21 mouse cellular contexts compared by ENCODE assay signal in genomic region chr10:110037547-110037946, GRCm38 (mm10).
"Had no signal": no experiment of that assay in that cellular context is flagged by ENCODE, and none has a peak within 500 bp of the region (broad histone marks: within the 10 kb centered on the region; RNA-seq: fewer than 3 reads in every experiment).

No protein-coding gene starts in this region.

- H3K36me3 ChIP-seq: lung, embryonic 15.5 days; midbrain, embryonic 13.5 days; neural tube, embryonic 13.5 days; neural tube, embryonic 15.5 days; stomach, embryonic 15.5 days had no signal

- H3K27ac ChIP-seq: lung, embryonic 15.5 days; macrophage; midbrain, embryonic 13.5 days; neural tube, embryonic 13.5 days; neural tube, embryonic 15.5 days; stomach, embryonic 15.5 days; stomach, postnatal 0 days had no signal

- H3K4me3 ChIP-seq: lung, embryonic 15.5 days; megakaryocyte, embryonic 14.5 days; midbrain, embryonic 13.5 days; myocyte; neural tube, embryonic 13.5 days; neural tube, embryonic 15.5 days; stomach, embryonic 15.5 days had no signal

- H3K4me2 ChIP-seq: lung, embryonic 15.5 days; midbrain, embryonic 11.5 days; midbrain, embryonic 13.5 days; neural tube, embryonic 13.5 days; neural tube, embryonic 15.5 days; stomach, embryonic 15.5 days had no signal

- H3K9me3 ChIP-seq: lung, embryonic 15.5 days; midbrain, embryonic 13.5 days; neural tube, embryonic 13.5 days; neural tube, embryonic 15.5 days; stomach, embryonic 15.5 days had no signal

- ATAC-seq: liver, postnatal 0 days; lung, postnatal 0 days; midbrain, embryonic 13.5 days; midbrain, embryonic 16.5 days had no signal

- H3K9ac ChIP-seq: liver, postnatal 0 days; lung, embryonic 15.5 days; midbrain, embryonic 13.5 days; neural tube, embryonic 13.5 days; neural tube, embryonic 15.5 days; stomach, embryonic 15.5 days had no signal

- H3K4me1 ChIP-seq: lung, embryonic 15.5 days; megakaryocyte, embryonic 14.5 days; midbrain, embryonic 13.5 days; neural tube, embryonic 13.5 days; stomach, embryonic 15.5 days had no signal

- H3K27me3 ChIP-seq: lung, embryonic 15.5 days; megakaryocyte, embryonic 14.5 days; midbrain, embryonic 13.5 days; neural tube, embryonic 13.5 days; neural tube, embryonic 15.5 days; stomach, embryonic 15.5 days had no signal

- DNase-seq: liver, postnatal 0 days; lung, adult 2 months; lung, postnatal 14 days; lung, postnatal 36 days; retina, postnatal 1 day; right cerebral cortex, adult 18-20 months; thymus, adult 2 months; thymus, postnatal 25 days; thymus, postnatal 4 days had no signal
